Mouse (Mus musculus) gastrocnemius, postnatal 14 days (tissue): Measurements from ENCODE around the gene Mrps18b. TPM values are rescaled to one million over a fixed set of nuclear protein-coding genes. Genes with fewer than 3 reads are reported as not detected.
A peak's percentile ranks its signal among the peaks of the same experiment; 100 is the strongest.

ENCODE experiments used
- DNase-seq: peaks from one replicate; pipeline ENCODE4 v3.0.0; 2021; ENCODE audit warnings: mixed read lengths
- intact Hi-C: fragments of 180-260 bp; cut with DNase I; formaldehyde crosslinking; loops from one replicate; pipeline ENCODE4 v1.15.1; 2025; ENCODE audit warnings: low total_unique reads
- total RNA-seq, 2 experiments: library from RNA; stranded (reverse); gene quantifications; 2 replicates each; pipeline ENCODE4 v1.2.3; 2021

Gene Mrps18b
- total RNA-seq, 2 experiments from 2014 or later = 51.6 to 51.9 TPM

DNA sequence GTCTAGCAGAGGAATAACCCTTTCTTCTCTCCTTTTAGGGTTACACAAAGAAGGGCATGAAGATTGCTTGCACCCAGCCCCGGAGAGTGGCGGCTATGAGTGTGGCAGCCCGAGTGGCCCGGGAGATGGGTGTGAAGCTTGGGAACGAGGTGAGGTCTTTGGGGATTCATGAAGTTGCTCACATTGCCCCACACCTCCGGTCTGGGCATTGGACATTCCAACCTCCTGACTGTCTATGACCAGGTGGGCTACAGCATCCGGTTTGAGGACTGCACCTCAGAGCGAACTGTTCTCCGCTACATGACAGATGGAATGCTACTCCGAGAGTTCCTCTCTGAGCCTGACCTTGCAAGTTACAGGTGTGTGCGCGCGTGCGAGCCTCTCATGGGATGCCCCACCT, 32.4 kb downstream of the Mrps18b start:
- no peak for DNase-seq
- intact Hi-C loops = no loop called here

DNA sequence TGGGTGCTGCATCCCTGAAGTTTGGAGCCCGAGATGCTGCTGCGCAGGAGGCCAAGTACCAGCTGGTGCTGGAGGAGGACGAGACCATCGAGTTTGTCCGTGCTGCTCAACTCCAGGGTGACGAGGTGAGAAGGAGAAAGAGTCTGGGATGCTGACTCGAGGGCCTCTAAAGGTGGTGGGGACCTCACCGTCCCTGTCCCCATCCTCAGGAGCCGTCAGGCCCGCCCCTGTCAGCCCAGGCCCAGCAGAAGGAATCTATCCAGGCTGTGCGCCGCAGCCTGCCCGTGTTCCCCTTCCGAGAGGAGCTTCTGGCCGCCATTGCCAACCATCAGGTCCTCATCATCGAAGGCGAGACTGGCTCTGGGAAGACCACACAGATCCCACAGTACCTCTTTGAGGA, 33.3 kb downstream of the Mrps18b start:
- intact Hi-C loops = no loop called here

DNA sequence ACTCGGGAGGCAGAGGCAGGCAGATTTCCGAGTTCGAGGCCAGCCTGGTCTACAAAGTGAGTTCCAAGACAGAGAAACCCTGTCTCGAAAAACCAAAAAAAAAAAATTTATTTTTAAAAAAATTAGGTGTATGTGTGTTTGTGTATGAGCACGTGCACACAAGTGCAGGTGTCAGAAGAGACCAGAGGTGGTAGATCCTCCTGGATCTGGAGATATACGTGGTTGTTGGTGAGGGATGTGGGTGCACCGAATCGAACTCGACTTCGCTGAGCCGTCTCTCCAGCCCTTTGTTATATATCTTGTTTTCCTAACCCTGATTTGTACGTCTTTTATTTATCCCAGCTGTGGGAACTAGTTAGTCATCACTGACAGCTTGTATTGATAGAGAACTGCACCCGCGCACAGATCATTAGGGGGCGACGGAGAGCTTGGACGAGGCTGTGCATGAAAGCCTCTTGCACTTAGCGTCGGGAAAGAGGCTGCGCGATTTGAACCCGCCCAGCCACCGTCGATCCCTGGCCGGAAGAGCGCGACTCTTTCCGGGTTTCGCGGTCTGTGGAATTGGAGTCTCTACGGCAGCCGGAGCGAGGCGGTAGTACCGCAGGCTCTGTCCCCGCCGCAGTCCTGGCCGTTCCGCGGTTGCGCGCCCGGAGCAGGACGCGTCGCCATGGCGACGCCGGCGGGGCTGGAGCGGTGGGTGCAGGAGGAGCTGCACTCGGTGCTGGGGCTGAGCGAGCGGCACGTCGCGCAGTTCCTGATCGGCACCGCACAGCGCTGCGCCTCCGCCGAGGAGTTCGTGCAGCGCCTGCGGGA, 36.7 kb downstream of the Mrps18b start, which contains the start of gene Dhx16:
Dhx16 (plus strand) TSS at position 575 of the 813 bp plus-strand sequence.
- intact Hi-C loops = no loop called here

More for the DNA sequence above, 33.3 kb downstream of the Mrps18b start:
- no peak for DNase-seq

DNA sequence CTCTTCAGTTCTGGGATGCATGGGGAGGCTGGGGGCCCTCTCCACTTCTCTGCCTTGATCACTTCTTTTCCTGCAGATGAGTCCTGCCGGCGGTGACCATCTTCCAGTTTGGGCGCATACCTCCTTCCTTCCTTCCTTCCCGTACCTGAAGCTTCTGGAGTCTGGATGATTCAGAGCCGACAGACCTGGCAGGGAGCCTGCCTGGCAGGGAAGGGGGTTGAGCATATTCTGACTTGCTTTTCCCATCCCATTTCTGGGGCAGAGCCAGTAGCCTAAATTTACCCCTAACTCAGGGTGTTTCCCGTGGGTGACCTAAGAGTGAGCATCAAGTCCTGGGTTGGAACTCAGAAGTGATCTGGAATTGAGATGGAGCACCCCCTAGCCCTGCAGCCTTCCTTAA, 41.5 kb downstream of the Mrps18b start:
- no peak for DNase-seq
- intact Hi-C loops = no loop called here

More for the DNA sequence above, 36.7 kb downstream of the Mrps18b start, which contains the start of gene Dhx16:
- DNase-seq = peak; percentile 94

DNA sequence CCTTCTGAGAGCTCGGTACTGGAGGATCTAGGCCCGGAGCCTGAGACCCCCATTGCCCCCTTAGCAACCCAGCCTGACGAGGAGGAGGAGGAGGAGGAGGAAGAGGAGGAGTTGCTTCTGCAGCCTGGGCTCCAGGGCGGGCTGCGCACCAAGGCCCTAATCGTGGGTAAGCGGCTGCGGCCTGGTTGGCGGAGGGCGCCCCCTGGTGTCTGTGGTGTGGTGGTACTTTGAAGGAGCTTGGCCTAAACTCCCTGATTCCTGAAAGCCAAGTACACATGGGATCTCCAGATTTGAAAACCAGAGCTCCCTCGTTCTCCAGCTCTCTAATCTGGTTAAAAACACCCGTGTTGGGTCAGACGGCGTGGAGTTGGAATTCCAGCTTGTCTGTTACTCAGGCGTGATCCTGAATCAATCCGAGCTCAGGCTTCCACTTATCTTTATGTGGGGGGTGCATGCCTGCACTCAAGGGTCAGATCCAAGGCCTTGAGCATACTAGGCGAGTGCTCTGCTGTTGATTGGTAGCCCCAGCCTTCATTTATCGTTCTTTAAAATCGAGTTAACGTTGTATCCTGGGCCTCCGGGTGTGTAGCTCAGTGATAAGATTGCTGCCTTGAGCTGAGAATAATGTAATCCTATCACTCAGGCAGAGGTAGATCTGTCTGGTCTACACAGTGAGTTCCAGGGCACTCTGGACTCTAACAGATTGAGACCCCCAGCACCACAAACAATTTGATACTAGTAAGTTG, 42.2 kb downstream of the Mrps18b start:
- DNase-seq = peak; percentile 90
- intact Hi-C loops = loop anchor here (2.0 kb wide), 1 partner anchor 39 kb away; no protein-coding TSS in a partner anchor

DNA sequence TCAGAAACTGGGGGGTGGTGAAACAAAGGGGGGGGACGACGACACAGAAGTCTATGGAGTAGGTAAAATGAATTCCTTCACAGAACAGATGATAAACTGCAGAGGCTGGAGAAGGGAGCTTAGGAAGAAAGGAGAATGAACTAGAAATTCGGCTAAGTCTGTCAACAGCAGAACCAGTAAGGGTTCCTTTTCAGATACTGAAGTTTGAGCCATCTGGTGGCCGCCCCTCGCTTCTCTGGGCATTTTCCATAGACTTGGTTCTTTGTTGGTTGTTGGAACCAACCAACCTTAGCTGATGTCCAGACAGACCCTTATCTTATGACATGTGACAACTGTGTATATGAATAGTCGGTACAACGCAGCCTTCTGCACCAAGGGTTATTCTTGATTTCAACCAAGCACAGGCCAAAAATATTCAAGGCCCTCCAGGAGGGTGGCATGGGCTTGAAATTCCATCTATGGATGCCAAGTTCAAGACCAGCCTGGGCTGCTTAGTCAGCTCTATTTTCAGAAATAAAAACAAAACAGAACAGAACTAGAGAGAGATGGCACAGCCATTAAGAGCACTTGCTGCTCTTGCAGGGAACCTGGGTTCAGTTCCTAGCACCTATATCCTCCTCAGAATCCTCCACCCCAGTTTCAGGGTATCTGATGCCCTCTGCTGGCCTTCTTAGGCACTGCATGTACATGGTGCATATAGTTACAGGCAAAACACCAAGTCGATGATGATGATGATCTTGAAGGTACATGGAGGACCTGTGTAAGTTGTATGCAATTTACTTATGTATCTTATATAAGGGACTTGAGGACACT, 45.1 kb downstream of the Mrps18b start:
- no peak for DNase-seq
- intact Hi-C loops = no loop called here

DNA sequence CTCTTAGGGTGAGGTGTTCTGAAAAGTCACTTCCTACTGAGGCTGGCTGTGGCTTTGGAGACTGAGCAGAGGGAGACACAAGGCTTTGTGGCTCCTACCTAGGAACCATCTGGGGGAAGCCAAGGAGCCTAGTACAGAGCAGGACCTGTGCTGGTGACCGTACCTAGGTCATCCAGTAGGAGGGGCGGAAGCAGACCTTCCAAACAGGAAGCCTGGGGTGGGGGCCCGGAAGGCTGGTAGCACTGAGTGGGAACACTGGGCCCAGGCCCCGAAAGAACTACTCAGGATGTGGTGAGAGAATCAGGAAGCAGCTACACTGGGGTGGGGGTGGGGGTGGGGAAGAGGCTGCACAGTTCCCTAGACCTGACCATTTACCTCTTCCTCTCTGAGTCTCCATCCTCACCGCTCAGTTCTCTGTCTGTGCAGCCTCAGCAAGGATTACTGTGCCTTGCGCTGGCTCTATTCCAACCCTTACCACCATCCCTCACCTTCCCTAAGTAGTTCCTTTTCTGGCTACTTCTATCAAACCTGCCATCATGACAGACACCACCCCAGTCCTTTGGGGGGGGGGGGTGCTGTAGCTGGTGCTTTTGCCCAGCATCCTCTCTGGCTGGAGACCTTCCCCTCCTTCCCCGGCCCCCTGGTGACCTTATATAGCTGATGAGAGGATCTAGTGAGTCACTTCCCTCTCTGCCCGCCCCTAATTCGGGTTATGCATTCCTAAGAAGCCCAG, 45.9 kb downstream of the Mrps18b start:
- peak; percentile 60 for DNase-seq
- intact Hi-C loops = no loop called here

DNA sequence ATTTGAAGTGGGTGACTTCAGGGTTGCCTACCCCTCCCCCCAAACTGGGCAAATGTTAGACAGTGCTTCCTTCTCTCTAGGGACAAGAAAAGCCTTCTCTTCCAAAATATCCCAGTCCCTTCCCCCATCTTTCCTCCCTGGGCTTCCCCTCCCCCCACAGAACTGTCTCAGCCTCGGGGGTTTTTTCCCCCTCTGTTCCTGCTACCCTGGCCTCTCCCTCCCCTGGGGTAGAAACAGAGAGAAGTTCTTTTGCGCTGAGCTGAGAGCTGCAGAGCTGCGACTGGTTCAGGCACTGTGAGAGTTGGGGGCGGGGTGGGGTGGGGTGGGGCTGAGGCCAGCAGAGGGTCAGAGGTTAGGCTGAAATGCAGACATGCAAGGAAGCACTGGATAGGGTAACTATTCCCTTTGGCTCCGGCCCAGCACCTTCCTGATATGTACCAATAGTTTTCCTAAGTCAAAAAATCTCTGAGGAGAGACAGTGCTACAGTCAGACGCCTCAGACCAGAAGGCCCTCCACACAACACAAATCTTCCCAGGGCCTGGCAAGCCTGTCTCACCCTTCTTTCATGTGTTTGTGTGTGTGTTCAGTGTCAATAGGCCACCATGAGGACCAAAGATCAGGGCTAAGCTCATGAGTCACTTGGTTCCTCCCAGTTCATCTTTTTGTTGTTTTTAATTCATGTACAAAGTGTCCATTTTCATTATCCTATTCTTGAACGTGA, 46.7 kb downstream of the Mrps18b start:
- DNase-seq = peak; percentile 54
- intact Hi-C loops = no loop called here

DNA sequence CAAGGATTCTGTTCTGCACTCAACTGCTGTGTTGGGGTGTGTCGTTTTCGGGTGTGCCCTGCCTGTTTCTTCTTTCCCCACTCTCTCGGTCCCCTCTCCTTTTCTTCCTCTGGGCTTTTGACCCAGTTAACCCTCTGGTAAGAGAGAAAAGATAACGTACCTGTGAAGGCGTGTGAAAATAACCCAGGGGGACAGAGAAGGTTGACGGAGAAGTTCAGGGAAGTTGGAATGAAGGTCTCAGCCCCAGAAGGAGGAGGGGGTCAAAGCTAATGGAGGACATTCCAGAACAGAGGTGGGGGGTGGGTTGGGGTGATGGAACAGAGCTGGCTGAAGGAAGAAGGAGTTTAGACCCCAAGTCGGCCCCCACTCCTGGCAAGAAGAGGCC, 47.2 kb downstream of the Mrps18b start:
- intact Hi-C loops = no loop called here
- no peak for DNase-seq

DNA sequence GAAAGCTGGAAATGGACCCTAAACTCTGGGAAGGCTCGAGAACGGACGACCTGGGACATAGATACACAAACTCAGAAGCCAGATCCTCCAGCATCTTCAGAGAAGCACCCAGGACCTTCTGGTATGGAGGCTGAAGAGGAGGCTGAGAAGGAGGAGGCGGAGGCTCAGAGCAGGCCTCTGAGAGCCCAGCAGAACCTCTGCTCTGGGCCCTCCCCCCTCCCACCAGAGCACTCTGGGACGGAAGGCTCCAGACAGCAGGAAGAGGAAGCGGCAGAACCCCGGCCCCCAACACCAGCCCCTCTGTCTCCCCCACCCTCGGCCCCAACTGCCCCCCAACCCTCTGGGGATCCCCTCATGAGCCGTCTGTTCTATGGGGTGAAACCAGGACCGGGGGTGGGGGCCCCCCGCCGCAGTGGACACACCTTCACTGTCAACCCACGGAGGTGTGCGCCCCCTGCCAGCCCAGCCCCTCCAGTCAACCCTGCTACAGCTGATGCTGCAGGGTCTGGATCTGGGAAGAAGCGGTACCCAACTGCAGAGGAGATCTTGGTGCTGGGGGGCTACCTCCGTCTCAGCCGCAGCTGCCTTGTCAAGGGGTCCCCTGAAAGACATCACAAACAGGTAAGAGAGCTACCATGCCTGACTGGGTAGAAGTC, 47.9 kb downstream of the Mrps18b start:
- intact Hi-C loops = no loop called here
- DNase-seq = peak; percentile 44

DNA sequence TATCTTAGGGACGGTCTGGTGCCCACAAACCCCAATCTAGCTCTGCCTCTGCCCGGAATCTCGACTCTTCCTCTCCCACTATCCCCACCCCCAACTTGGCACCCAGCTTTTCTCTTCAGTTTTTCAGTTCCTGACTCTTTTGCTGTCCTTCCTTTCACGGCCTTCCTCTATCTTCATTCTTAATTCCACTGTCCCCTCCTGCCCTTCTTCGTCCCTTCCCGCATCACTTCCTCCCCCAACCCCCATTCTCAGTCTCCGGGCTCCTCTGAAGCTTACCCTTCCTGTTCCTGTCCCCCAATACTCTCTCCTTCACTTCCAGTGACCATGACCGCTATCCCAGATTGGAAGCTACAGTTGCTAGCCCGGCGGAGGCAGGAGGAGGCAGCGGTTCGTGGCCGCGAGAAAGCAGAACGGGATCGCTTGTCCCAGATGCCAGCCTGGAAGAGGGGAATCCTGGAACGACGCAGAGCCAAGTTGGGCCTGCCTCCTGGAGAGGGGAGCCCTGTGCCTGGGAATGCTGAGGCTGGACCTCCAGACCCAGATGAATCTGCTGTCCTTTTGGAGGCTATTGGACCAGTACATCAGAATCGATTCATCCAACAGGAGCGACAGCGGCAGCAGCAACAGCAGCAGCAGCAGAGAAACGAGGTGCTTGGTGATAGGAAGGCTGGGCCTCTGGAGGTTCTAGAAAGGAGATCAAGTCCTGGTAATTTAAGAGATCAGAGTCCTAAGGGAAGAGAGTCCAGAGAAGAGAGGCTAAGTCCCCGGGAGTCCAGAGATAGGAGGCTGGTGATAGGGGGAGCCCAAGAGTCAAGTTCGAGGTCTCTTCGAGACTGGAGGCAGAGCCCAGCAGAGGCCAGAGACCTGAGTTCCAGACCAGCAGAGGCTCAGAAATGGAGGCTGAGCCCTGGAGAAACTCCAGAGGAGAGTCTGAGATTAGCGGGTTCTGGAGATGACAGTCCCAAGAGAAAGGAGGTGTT, 49.0 kb downstream of the Mrps18b start:
- intact Hi-C loops = no loop called here
- no peak for DNase-seq

DNA sequence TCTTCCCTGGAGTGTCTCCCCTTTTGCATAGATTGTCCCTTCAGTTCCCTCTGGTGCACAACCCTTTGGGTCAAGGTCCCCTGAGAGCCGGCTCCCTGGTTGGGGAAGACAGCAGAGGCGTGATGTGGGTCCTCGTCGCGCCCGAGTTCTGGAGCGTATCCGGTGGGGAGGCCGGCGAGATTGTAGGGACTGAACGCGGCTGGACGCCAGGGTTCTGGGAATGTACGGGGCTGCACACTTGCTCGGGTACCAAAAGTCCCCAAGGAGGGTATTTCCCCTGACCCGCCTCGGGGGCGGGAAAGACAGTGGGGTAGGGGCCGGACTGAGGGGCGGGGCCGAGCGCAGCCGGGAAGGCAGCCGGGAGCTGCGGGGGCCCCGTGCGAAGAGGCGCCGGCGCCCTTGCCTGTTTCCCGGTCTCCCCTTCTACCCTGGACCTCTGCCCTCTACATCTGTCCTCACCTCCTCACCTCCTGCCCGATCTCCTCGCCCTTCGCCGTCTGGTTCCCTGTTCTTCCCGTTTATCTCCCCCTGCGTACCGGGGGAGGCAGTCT, 49.8 kb downstream of the Mrps18b start:
- peak; percentile 79 for DNase-seq
- intact Hi-C loops = no loop called here

DNA sequence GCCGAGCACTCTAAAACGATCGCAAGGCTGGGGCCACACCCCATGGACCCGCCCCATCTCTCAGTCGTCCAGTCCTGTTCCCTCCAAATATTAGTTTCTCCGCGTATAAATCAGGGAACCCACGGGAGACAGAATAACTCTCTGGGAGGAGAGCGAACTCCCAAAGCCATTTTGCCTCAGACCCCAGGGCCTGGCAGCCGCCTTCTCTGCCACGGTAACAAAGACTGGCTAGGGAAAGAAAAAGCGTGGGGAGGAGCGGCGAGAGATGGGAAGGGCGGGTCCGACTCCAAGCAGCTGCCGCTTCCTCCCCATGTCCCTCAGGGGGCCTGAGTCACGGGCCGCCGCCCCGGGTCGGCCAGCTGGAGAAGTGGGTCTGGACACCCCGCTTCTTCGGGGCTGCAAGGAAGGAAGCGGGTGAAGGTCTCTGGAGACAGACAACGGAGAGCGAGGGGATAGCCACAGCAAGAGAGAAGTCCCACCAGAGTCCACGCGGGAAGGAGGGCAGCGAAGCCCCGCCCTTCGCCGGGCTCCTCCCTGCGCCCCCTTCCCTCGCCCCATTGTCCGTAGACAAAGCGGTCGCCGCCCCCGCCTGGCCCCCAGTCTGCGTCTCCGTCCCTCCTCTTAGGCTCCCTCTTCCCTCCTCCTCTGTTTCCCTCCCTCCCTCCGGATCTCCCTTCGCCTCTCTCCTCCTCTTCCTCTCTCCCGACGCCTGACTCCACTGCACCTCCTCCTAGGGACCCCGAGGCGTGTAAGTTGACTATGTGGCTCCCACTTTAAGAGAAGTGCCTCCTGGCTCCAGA, 50.5 kb downstream of the Mrps18b start, which contains the start of gene Ppp1r18:
Ppp1r18 (plus strand) TSS at position 113 of the 800 bp plus-strand sequence.
- intact Hi-C loops = no loop called here
- peak; percentile 89 for DNase-seq

DNA sequence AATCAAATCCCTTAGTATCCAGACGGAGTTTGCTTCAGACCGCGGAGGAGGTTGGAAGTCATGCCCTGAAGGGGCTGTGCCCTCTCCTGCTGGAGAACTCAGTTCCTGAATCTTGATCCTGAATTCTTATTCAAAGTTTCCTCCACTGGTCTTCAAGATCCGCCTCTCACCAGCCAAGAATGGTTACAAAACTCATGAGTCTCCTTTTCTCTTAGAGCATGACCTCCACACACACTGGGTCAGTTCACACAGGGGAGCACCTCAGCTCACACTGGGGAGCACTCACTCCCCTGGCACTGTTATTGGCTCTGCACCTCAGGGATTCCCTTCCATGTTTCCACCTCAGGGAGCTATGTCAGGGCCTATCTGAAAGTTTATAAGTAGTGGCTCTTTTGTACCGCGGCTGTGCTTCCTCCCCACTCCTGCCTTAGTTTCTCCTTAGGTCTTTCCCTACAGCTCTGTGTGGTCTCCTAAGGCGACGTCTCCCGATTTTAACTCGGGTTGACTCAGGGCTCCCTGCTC, 51.3 kb downstream of the Mrps18b start:
- DNase-seq = no peak
- intact Hi-C loops = no loop called here

DNA sequence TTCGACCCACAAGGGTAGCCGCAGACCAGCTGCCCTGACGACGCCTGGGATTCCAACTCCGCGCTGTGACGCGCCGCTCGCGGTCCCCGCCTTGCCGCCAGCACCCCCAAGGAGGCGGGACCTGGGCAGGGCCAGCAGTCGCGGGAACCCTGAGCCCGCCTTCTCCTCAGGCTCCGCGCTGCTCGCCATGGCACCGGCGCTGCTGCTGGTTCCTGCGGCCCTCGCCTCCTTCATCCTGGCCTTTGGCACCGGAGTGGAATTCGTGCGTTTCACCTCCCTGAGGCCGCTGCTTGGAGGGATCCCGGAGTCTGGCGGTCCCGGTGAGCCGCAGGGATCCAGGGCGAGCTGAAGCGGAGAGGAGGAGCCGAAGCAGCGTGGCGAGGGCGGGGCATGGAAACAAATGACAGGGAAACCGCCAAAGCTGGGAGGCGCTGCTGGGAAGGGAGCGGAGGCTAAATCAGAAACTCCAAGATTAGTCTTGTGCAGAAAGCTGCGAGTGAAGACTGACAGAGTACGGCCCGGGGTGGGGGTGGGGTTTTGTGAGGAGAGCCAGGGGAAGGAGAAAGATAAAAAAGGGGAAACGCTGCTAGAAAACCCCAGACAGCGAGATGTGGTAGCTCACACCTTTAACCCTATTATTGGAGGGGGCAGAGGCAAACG, 54.9 kb downstream of the Mrps18b start, which contains the start of gene Nrm:
Nrm (plus strand) TSS at position 121 of the 660 bp plus-strand sequence.
- intact Hi-C loops = no loop called here
- peak; percentile 91 for DNase-seq
